Mouse (Mus musculus) neural tube, embryonic 11.5 days (tissue): ENCODE data around the gene Rcan2. TPM values are rescaled to one million over a fixed set of nuclear protein-coding genes. Genes with fewer than 3 reads are reported as not detected.

Source experiments
- ATAC-seq: fragments of 200-750 bp; cut with Nextera tagmentation; 2 replicates; pipeline ENCODE4 v1.8.0; 2017; ENCODE audit warnings: moderate number of reproducible peaks, mild to moderate bottlenecking, moderate TSS enrichment, moderate library complexity; ENCODE audit not compliant: insufficient read depth, low FRiP score, low TSS enrichment
- DNase-seq: peaks from one replicate; pipeline ENCODE4 v3.0.0-alpha.2; 2015; ENCODE audit warnings: low spot score
- H3K27ac ChIP-seq: fragments of 300-500 bp; sonication (generic); 2 replicates; pipeline ENCODE4 v1.5.1; 2014; ENCODE audit warnings: low read depth, mild to moderate bottlenecking, low read length
- H3K27me3 ChIP-seq: fragments of 300-500 bp; sonication (generic); 2 replicates; pipeline ENCODE4 v1.6.1; 2014; ENCODE audit warnings: mild to moderate bottlenecking, low read length, mixed read lengths; ENCODE audit not compliant: control insufficient read depth, insufficient read depth
- H3K36me3 ChIP-seq: fragments of 300-500 bp; sonication (generic); 2 replicates; pipeline ENCODE4 v1.6.1; 2014; ENCODE audit warnings: mild to moderate bottlenecking, low read length, moderate library complexity, mixed read lengths; ENCODE audit not compliant: control insufficient read depth, insufficient read depth
- H3K4me1 ChIP-seq: fragments of 300-500 bp; sonication (generic); 2 replicates; pipeline ENCODE4 v1.6.1; 2014; ENCODE audit warnings: low read length, mixed read lengths; ENCODE audit not compliant: control insufficient read depth, insufficient read depth
- H3K4me2 ChIP-seq: fragments of 300-500 bp; sonication (generic); 2 replicates; pipeline ENCODE4 v1.6.1; 2014; ENCODE audit warnings: low read depth, mild to moderate bottlenecking, moderate library complexity
- H3K4me3 ChIP-seq: fragments of 300-500 bp; sonication (generic); 2 replicates; pipeline ENCODE4 v1.5.1; 2014; ENCODE audit warnings: low read depth, low read length
- H3K9ac ChIP-seq: fragments of 300-500 bp; sonication (generic); 2 replicates; pipeline ENCODE4 v1.6.1; 2014; ENCODE audit warnings: mild to moderate bottlenecking, low read length
- H3K9me3 ChIP-seq: fragments of 300-500 bp; sonication (generic); 2 replicates; pipeline ENCODE4 v1.6.1; 2016; ENCODE audit warnings: low read length; ENCODE audit not compliant: control insufficient read depth
- WGBS: fragments of 180-500 bp; shearing (Covaris S2); extraction: QIAGEN DNeasy Blood & Tissue Kit; methylation state at CpG from one replicate; pipeline ENCODE4 v1.1.7; 2014; 5-methylcytosine and 5-hydroxymethylcytosine counted together
- polyA plus RNA-seq: library from polyadenylated mRNA; unstranded; fragments of >200 nt; fragmentation: Nextera tagmentation; extraction: Ambion mirVana; gene quantifications from 2 replicates; pipeline ENCODE4 v1.2.1, GENCODE M21; 2014

Rcan2 gene
- polyA plus RNA-seq, 1 experiment from 2014 or later = 19.7 TPM

- no peaks in the 10 kb centered on the region for H3K36me3 ChIP-seq
- DNase-seq = peak; percentile 31
- H3K9me3 ChIP-seq = no peaks in the 10 kb centered on the region
- no peak for ATAC-seq
- no peak overlapping the region for H3K4me3 ChIP-seq
- no peaks in the 10 kb centered on the region for H3K27me3 ChIP-seq
- H3K4me1 ChIP-seq = no peaks in the 10 kb centered on the region
- no peak overlapping the region for H3K4me2 ChIP-seq
- no peak overlapping the region for H3K9ac ChIP-seq
- no peak overlapping the region for H3K27ac ChIP-seq
- 59% methylated on average over 6 of the region's 6 CpGs for WGBS
Observed at GRCm38 (mm10) chr17:44076051-44076680, 275.0 kb downstream of the Rcan2 start.

GRCm38 (mm10) chr17:44077146-44077842 lies 276.1 kb downstream of the Rcan2 start:
- Histone ChIP-seq H3K27ac (no peak overlapping the region), H3K27me3 (no peaks in the 10 kb centered on the region), H3K9ac (no peak overlapping the region), H3K36me3 (no peaks in the 10 kb centered on the region), H3K4me3 (no peak overlapping the region), H3K4me1 (no peaks in the 10 kb centered on the region), H3K4me2 (no peak overlapping the region), H3K9me3 (no peaks in the 10 kb centered on the region)
- 86% methylated on average over 12 of the region's 12 CpGs for WGBS
- ATAC-seq (no peak), DNase-seq (no peak)

GRCm38 (mm10) chr17:44077843-44078160 lies 276.7 kb downstream of the Rcan2 start:
- Histone ChIP-seq H3K9ac (no peak overlapping the region), H3K4me1 (no peaks in the 10 kb centered on the region), H3K9me3 (no peaks in the 10 kb centered on the region), H3K27ac (no peak overlapping the region), H3K4me2 (no peak overlapping the region), H3K36me3 (no peaks in the 10 kb centered on the region), H3K27me3 (no peaks in the 10 kb centered on the region), H3K4me3 (no peak overlapping the region)
- ATAC-seq (no peak), DNase-seq (no peak)
- WGBS = 67% methylated on average over 2 of the region's 2 CpGs

- ATAC-seq = peak; percentile 95
- Histone ChIP-seq H3K36me3 (no peaks in the 10 kb centered on the region), H3K9me3 (no peaks in the 10 kb centered on the region), H3K27me3 (no peaks in the 10 kb centered on the region), H3K4me3 (peak within 1 kb of the TSS; percentile 54), H3K9ac (peak within 1 kb of the TSS; percentile 64), H3K4me2 (peak within 1 kb of the TSS; percentile 82), H3K4me1 (no peaks in the 10 kb centered on the region), H3K27ac (no peak within 1 kb of the TSS)
- under 1% methylated on average over 31 of the region's 31 CpGs for WGBS
- DNase-seq = peak; percentile 75
Observed at GRCm38 (mm10) chr17:44078631-44079350, 277.6 kb downstream of the Rcan2 start, which contains the start of gene Enpp5. TSS of gene Enpp5 (plus strand) at chr17:44078813.

- H3K27ac ChIP-seq = no peak overlapping the region
- H3K9ac ChIP-seq = no peak overlapping the region
- H3K27me3 ChIP-seq = no peaks in the 10 kb centered on the region
- no peak for DNase-seq
- WGBS = 93% methylated on average over 4 of the region's 4 CpGs
- no peak overlapping the region for H3K4me3 ChIP-seq
- no peak overlapping the region for H3K4me2 ChIP-seq
- no peaks in the 10 kb centered on the region for H3K36me3 ChIP-seq
- H3K9me3 ChIP-seq = no peaks in the 10 kb centered on the region
- H3K4me1 ChIP-seq = no peaks in the 10 kb centered on the region
- no peak for ATAC-seq
Observed at GRCm38 (mm10) chr17:44083156-44083555, 282.0 kb downstream of the Rcan2 start.

- H3K27me3 ChIP-seq = no peaks in the 10 kb centered on the region
- no peaks in the 10 kb centered on the region for H3K36me3 ChIP-seq
- no peak overlapping the region for H3K4me2 ChIP-seq
- no peaks in the 10 kb centered on the region for H3K4me1 ChIP-seq
- 91% methylated on average over 3 of the region's 3 CpGs for WGBS
- no peaks in the 10 kb centered on the region for H3K9me3 ChIP-seq
- H3K27ac ChIP-seq = no peak overlapping the region
- no peak overlapping the region for H3K9ac ChIP-seq
- ATAC-seq = no peak
- no peak for DNase-seq
- H3K4me3 ChIP-seq = no peak overlapping the region
Observed at GRCm38 (mm10) chr17:44088226-44088625, 287.1 kb downstream of the Rcan2 start.

Other genes starting within 250 kb of the Rcan2 start
- 6.6 and 7.9 TPM in 2 replicates for gene Pla2g7, start 233.3 kb upstream of the Rcan2 start, polyA plus RNA-seq
- gene Tdrd6, start 171.1 kb upstream of the Rcan2 start, polyA plus RNA-seq = 0.04 and 0.21 TPM in 2 replicates
- gene Slc25a27, start 134.1 kb upstream of the Rcan2 start, polyA plus RNA-seq = 29.5 and 31.0 TPM in 2 replicates
- 24.8 and 25.2 TPM in 2 replicates for gene Cyp39a1, start 133.9 kb upstream of the Rcan2 start, polyA plus RNA-seq